Mouse (Mus musculus) liver, adult 2 months (tissue): ENCODE results near the gene 1700011L22Rik.

Source experiments
- CTCF ChIP-seq: fragments of 200-500 bp; IDR thresholded peaks from 2 replicates; pipeline ENCODE4 v1.5.1; 2011; ENCODE audit warnings: low read depth, low read length, control low read depth
- POLR2A ChIP-seq: fragments of 200-500 bp; IDR thresholded peaks from 2 replicates; pipeline ENCODE4 v1.6.1; 2011; ENCODE audit warnings: low read length, control low read depth; ENCODE audit not compliant: insufficient read depth; ENCODE audit errors: extremely low read depth

DNA sequence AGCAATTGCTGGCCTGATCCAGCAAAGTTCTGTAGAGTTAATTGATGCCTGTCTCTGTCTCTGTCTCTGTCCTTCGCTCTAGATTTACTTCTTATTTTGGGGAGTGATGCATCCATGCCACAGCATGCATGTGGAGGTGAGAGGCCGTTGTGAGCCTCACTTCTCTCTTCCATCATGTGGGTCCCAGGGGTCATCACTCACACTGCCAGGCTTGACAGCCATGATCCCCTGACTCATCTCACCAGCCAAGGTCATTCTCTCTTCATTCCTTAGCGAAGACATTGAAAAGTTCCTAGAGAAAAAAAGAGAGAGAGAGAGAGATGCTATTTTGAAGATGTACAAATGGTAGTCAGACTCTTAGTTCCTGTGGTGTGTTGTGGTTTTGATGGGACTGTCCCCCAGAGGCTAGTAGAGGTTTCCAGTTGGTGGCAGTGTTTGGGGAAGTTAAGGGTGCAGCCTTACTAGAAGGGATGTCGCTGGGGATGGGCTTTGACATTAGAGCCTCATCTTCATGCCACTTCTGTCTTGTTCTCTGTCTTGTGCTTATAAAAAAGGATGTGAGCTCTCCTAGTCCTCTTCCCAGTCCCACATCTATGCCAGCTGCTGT lies 87.1 kb downstream of the 1700011L22Rik start:
- TF ChIP-seq CTCF (no peak), POLR2A (no peak)
